Mouse (Mus musculus): ENCODE data around the gene Elk3. TPM values are rescaled to one million over a fixed set of nuclear protein-coding genes. Genes with fewer than 3 reads are reported as not detected.

Gene Elk3
- polyA plus RNA-seq, 2 experiments = 42.4 to 60.9 TPM

DNA sequence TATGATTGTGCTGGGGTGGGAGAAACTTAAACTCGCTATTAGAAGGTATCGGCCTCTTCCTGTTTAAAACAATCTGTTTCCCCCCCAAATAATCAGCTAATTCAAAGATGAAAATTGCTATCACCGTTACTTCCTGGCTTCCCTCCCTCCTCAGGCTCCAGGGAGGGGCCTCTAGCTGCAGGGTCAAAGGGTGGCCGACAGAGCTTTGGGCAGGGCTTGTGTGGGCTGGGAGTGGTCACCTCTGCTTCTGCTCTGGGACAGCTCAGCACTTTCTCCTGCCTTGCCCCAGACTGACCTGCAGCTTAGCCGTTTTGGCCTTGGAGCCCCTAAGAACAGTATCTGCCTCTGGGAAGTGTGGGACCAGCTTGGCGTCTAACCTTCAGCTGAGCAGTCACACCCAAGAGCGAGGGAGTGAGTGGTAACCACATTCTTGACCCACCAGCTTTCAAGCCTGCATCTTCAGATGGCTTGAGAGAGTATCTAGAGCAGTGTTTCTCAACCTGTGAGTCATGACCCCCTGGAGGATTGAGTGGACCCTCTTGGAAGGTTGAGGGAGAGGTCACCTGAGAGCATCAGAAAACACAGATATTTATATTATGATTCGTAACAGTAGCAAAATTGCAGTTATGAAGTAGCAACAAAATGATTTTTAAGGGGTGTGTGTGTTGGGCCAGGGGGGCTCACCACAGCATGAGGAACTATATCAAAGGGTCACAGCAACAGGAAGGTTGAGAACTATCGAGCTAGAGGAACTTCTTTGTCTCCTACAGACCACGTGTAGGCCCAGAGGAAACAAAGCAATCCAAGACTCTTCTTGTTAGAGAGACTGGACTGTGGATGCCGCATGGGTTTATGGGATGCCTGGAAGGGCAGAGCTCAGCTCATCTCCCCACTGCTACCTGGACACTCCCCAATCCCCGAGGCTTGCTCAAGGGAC, 15.1 kb upstream of the Elk3 start:
- no peak overlapping the region for H3K4me3 ChIP-seq (replicated peaks; ENCODE audit: low read length)
- H3K27ac ChIP-seq (replicated peaks; ENCODE audit: low read depth, low read length) = no peak overlapping the region
- H3K27me3 ChIP-seq (ENCODE audit: control insufficient read depth, insufficient read depth, low read length) = no peaks in the 10 kb centered on the region
- no peaks in the 10 kb centered on the region for H3K9me3 ChIP-seq (ENCODE audit: control insufficient read depth, low read length)
- no peak overlapping the region for H3K4me2 ChIP-seq (replicated peaks; ENCODE audit: low read depth, low read length, severe bottlenecking)
- peaks cover 15% of the 10 kb centered on the region for H3K4me1 ChIP-seq (ENCODE audit: control insufficient read depth, insufficient read depth, low read length)
- DNase-seq (ENCODE audit: low spot score) (no peak), ATAC-seq (ENCODE audit: low FRiP score, low read depth) (no peak)
- H3K36me3 ChIP-seq (ENCODE audit: control insufficient read depth, insufficient read depth, low read length) = no peaks in the 10 kb centered on the region
- H3K9ac ChIP-seq (ENCODE audit: low read depth, low read length, severe bottlenecking) = no peak overlapping the region
- no peak for TF ChIP-seq POLR2A (IDR thresholded peaks at IDR 0.05; ENCODE audit: borderline replicate concordance, extremely low read depth, insufficient read depth, insufficient read length)
- WGBS = 65% methylated on average over 12 of the region's 12 CpGs

DNA sequence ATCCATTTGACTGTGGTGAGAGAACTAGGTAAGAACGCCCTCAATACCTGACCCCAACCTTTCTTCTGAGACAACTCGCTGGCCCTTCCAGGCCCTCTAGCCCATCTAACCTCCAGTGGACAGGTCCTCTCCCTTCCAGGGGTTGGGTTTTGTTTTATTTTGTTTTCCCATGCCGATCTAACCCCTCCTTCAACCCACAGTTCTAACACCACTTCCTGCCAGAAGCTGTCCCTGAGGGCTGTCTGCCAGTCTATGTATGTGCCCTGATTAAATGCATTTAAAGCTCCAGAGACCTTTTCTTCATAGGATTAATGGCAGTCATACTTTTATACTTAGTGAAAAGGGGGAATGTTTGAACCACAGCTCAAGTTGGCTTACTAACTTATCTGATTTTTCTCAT, 14.4 kb upstream of the Elk3 start:
- H3K36me3 ChIP-seq (ENCODE audit: control insufficient read depth, insufficient read depth, low read length) = no peaks in the 10 kb centered on the region
- no peak overlapping the region for H3K9ac ChIP-seq (ENCODE audit: low read depth, low read length, severe bottlenecking)
- H3K27me3 ChIP-seq (ENCODE audit: control insufficient read depth, insufficient read depth, low read length) = no peaks in the 10 kb centered on the region
- no peak for ATAC-seq (ENCODE audit: low FRiP score, low read depth)
- no peak overlapping the region for H3K4me2 ChIP-seq (replicated peaks; ENCODE audit: low read depth, low read length, severe bottlenecking)
- H3K4me3 ChIP-seq (replicated peaks; ENCODE audit: low read length) = no peak overlapping the region
- DNase-seq (ENCODE audit: low spot score) = no peak
- no peak for TF ChIP-seq POLR2A (IDR thresholded peaks at IDR 0.05; ENCODE audit: borderline replicate concordance, extremely low read depth, insufficient read depth, insufficient read length)
- H3K9me3 ChIP-seq (ENCODE audit: control insufficient read depth, low read length) = no peaks in the 10 kb centered on the region
- H3K27ac ChIP-seq (replicated peaks; ENCODE audit: low read depth, low read length) = no peak overlapping the region
- WGBS = 66% methylated on average over 3 of the region's 3 CpGs
- peaks cover 15% of the 10 kb centered on the region for H3K4me1 ChIP-seq (ENCODE audit: control insufficient read depth, insufficient read depth, low read length)

DNA sequence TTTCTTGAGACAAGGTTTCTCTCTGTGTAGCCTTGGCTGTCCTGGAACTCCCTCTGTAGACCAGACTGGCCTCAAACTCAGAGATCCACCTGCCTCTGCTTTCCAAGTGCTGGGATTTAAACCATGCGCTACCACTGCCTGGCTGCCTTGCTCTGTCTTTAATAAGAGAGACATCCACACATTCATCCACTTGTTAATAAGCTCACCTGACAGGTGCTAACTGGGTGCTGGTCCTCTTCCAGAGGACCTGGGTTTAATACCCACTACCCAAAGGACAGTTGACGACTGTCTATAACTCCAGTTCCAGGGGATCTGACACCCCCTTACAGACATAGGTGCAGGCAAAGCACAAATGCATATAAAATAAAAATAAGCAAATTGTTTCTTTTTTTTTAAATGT, 13.5 kb upstream of the Elk3 start:
- Histone ChIP-seq H3K27me3 (ENCODE audit: control insufficient read depth, insufficient read depth, low read length) (no peaks in the 10 kb centered on the region), H3K4me2 (replicated peaks; ENCODE audit: low read depth, low read length, severe bottlenecking) (no peak overlapping the region), H3K36me3 (ENCODE audit: control insufficient read depth, insufficient read depth, low read length) (no peaks in the 10 kb centered on the region), H3K9ac (ENCODE audit: low read depth, low read length, severe bottlenecking) (no peak overlapping the region), H3K27ac (replicated peaks; ENCODE audit: low read depth, low read length) (no peak overlapping the region), H3K4me3 (replicated peaks; ENCODE audit: low read length) (no peak overlapping the region), H3K9me3 (ENCODE audit: control insufficient read depth, low read length) (no peaks in the 10 kb centered on the region), H3K4me1 (ENCODE audit: control insufficient read depth, insufficient read depth, low read length) (peaks cover 15% of the 10 kb centered on the region)
- 95% methylated on average over 2 of the region's 2 CpGs for WGBS
- ATAC-seq (ENCODE audit: low FRiP score, low read depth) (no peak), DNase-seq (ENCODE audit: low spot score) (no peak)
- no peak for TF ChIP-seq POLR2A (IDR thresholded peaks at IDR 0.05; ENCODE audit: borderline replicate concordance, extremely low read depth, insufficient read depth, insufficient read length)

DNA sequence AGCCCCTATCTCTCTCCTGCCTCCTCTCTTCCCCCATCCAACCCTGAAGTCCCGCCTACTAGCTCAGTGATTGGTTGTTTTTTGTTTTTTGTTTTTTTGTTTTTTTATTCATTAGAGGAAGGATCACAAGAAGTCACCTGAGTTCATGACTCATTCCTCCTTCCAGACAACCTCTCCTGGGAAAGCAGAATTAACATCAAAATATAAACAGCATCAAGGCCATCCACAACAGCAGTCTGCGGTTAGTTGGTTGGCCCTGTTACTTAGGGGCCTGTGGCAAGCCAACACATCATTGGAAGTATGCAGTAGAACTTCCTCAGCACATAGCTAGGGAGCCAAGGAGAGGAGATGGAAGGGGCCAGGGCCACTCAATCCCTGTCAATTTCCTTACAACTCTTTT, 12.7 kb upstream of the Elk3 start:
- no peak overlapping the region for H3K4me3 ChIP-seq (replicated peaks; ENCODE audit: low read length)
- H3K27ac ChIP-seq (replicated peaks; ENCODE audit: low read depth, low read length) = no peak overlapping the region
- H3K9ac ChIP-seq (ENCODE audit: low read depth, low read length, severe bottlenecking) = no peak overlapping the region
- H3K36me3 ChIP-seq (ENCODE audit: control insufficient read depth, insufficient read depth, low read length) = no peaks in the 10 kb centered on the region
- H3K9me3 ChIP-seq (ENCODE audit: control insufficient read depth, low read length) = no peaks in the 10 kb centered on the region
- H3K4me2 ChIP-seq (replicated peaks; ENCODE audit: low read depth, low read length, severe bottlenecking) = no peak overlapping the region
- TF ChIP-seq POLR2A (IDR thresholded peaks at IDR 0.05; ENCODE audit: borderline replicate concordance, extremely low read depth, insufficient read depth, insufficient read length) = no peak
- H3K4me1 ChIP-seq (ENCODE audit: control insufficient read depth, insufficient read depth, low read length) = peaks cover 11% of the 10 kb centered on the region
- H3K27me3 ChIP-seq (ENCODE audit: control insufficient read depth, insufficient read depth, low read length) = no peaks in the 10 kb centered on the region
- DNase-seq (ENCODE audit: low spot score) = no peak
- WGBS = 91% methylated on average over 2 of the region's 2 CpGs
- ATAC-seq (ENCODE audit: low FRiP score, low read depth) = no peak

DNA sequence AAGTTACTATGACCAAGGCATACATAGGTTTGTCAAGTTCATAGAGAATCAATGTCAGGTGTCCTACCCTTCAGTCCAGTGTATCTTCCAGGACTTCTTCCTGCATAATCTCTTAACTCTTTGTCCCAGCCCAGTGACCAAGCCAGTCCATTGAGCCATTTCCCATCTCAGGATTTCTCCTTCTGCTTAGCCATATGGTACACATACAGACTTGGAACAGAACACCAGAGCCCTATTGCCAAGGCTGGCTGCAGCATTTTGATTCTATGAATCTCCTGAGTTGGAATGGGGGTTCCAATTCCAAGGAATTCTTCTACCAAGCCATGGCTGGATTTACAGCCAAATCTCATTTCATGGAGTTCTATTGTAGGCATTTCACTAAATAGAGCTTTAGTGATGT, 10.8 kb upstream of the Elk3 start:
- H3K36me3 ChIP-seq (ENCODE audit: control insufficient read depth, insufficient read depth, low read length) = no peaks in the 10 kb centered on the region
- H3K9me3 ChIP-seq (ENCODE audit: control insufficient read depth, low read length) = no peaks in the 10 kb centered on the region
- H3K4me3 ChIP-seq (replicated peaks; ENCODE audit: low read length) = no peak overlapping the region
- TF ChIP-seq POLR2A (IDR thresholded peaks at IDR 0.05; ENCODE audit: borderline replicate concordance, extremely low read depth, insufficient read depth, insufficient read length) = no peak
- no peaks in the 10 kb centered on the region for H3K27me3 ChIP-seq (ENCODE audit: control insufficient read depth, insufficient read depth, low read length)
- ATAC-seq (ENCODE audit: low FRiP score, low read depth) (no peak), DNase-seq (ENCODE audit: low spot score) (no peak)
- no peak overlapping the region for H3K4me2 ChIP-seq (replicated peaks; ENCODE audit: low read depth, low read length, severe bottlenecking)
- H3K27ac ChIP-seq (replicated peaks; ENCODE audit: low read depth, low read length) = no peak overlapping the region
- H3K9ac ChIP-seq (ENCODE audit: low read depth, low read length, severe bottlenecking) = no peak overlapping the region
- H3K4me1 ChIP-seq (ENCODE audit: control insufficient read depth, insufficient read depth, low read length) = peaks cover 9% of the 10 kb centered on the region
